Mouse (Mus musculus) B cell, adult 2 months (primary cell): ENCODE data around the gene Cck.
A peak's percentile ranks its signal among the peaks of the same experiment; 100 is the strongest.

Experiments
- DNase-seq, 2 experiments: peaks; one replicate each; pipeline ENCODE4 v3.0.0; 2022

The Cck gene

DNA sequence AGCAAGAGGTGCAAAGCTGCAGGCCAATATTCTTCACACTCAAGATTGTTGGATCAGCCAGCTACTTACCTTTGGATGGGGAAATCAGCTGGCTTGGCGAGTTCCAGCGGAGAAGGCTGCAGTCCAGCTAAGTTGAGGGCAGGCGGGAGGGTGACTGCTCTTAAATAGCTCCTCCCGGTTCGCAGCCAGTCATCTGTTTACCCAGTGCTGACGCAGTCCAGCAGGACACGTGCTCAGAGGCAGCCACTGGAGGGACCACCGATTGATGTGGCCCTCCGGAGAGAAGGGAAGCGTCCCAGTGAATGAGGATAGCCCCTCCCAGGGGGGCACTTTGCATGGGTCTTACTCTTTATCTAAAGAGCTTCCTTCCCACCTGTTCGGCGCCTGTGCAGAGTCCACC is at the start of gene Cck:
Gene Cck (minus strand): TSS at position 166 of the 400 bp plus-strand sequence.
- DNase-seq: no peak

DNA sequence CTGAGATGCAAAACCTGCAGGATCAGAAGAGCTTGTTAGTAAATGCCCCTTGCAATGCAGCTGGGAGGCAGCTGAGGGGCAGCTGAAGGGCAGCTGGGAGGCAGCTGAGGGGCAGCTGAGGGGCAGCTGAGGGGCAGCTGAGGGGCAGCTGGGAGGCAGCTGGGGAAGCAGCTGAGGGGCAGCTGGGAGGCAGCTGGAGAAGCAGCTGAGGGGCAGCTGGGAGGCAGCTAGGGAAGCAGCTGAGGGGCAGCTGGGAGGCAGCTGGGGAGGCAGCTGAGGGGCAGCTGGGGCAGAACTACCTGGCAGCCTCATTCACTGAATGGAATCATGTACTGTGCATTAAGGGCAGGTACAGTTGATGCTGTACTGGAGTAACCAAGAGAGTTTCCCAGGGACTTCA is 46.0 kb upstream of the Cck start:
- DNase-seq: no peak

GRCm38 (mm10) chr9:121532626-121533025 is 37.1 kb upstream of the Cck start:
- no peak for DNase-seq

DNA sequence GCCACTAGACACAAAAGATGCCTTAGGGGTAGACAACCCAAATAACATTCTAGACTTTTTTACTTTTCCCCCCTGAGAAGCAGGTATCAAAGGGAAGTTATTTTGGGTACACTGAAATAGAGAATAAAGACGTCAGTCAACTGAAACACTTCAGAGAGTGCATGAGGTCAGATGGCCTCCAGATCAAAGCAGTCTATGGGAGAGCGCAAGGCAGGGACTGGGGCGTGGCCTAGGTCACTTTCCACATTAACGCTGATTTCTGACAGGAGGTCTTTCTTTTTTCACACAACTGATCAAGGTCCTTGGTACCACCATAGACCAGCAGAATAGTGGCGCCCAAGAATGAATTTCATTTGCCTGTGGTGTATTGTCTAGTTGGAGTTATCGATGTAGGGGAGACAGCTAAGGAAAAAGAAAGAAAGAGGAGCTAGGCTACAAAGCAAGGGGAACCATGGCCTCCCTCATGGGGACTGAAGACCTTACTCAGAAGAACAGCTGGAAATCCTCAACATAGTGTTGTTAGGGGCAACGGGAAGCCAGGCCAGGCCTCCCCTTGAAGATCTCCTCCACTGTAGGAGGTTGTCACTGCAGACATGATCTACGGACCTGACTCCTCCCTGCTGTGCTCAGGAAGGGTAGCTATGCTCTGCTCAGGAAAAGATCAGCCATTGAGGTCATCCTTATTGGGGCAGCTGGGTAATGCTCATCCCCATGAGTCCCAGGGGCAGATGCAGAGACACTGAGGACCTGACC is 33.3 kb upstream of the Cck start:
- no peak for DNase-seq

DNA sequence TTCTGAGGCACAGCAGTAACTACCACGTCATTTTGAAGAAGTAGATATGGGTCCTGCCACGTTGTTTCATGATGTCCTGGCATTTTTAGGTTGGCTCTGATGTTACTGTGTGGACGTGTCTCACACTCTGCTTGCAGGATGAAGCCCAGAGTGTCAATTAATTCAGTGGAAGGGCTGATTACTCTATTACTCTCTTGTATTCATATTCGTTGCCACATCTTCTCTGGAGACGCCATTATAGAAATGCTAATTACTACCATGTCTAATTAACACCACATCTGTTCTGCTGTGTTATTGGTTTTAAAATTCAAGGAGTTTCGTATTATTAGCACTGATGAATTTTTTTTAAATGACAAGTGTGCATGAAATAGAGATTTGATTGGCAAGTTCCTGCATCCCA is 30.7 kb upstream of the Cck start:
- no peak for DNase-seq

DNA sequence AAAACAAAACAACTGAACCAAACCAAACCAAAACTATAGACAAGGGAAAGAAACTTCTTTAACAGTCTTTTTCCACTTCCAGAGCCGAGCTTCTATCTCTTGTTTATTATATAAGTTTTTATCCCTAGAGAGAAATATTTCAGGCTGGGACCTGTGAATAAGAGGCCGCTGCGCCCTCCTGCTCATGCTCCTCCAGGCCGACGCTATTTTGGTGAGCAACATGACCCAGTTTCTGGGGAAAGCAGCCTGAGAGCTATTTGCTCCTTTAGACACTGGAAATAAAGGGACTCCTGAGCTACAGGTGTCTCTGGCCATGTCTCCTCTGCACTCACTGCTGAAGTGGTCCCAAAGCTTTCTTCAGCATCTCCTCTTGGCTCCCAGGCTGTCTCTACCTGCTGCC is 24.6 kb upstream of the Cck start:
- no peak for DNase-seq

GRCm38 (mm10) chr9:121514462-121514861 is 19.0 kb upstream of the Cck start:
- DNase-seq: no peak

DNA sequence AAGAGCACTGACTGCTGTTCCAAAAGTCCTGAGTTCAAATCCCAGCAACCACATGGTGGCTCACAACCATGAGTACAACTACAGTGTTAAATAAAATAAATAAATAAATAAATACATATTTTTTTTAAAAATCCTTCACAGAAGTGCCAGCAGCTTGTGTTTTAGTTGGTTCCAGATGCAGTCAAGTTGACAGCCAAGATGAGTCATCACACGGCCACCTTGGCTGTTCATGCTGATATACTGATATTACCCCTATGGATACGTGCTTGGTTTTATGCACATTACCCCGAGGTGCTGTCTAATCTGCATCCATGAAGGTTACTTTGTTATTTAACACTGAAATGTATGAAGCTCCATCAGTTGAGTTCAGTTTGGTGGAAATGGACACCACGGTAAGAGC is 16.4 kb upstream of the Cck start:
- no peak for DNase-seq

GRCm38 (mm10) chr9:121506478-121507180 is 11.1 kb upstream of the Cck start:
- no peak for DNase-seq

DNA sequence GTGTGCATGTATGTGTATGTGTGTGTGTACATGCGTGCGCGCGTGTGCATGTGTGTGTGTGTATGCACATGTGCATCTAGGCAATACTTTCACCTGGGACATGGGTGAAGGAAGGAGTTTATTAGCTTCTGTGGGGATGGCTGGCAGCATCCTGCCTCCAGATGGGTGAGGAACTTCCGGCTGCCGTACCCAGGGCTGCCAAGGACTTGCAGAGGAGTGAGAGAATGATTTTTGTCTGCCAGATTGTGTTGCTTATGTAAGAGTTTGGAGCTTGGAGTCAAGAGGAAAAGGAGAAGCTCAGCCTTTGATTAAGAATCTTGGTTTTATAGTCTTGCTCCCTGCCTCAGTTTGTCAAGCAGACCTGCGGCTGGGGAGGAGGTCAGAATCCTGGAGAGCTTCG is 9.9 kb upstream of the Cck start:
- no peak for DNase-seq

DNA sequence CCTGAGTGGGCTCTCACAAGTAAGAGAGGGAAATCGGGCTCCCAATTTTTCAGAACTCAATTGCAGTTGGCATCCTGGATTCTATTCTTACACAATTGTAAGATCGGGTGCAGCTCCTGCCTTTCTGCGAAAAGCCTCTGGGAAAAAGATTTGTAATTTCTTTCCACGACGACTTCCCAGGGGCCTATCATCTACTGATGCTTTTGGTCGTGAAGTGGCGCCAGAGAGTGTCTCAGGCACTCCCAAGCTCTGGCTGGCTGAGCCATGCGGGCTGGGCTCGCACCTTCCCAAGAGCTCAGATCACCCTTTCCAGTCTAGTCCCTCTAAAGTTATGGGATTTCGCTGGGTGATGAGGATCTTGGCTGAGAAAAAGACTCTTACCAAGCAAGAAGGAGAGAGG is 608 bp upstream of the Cck start:
- DNase-seq: no peak

DNA sequence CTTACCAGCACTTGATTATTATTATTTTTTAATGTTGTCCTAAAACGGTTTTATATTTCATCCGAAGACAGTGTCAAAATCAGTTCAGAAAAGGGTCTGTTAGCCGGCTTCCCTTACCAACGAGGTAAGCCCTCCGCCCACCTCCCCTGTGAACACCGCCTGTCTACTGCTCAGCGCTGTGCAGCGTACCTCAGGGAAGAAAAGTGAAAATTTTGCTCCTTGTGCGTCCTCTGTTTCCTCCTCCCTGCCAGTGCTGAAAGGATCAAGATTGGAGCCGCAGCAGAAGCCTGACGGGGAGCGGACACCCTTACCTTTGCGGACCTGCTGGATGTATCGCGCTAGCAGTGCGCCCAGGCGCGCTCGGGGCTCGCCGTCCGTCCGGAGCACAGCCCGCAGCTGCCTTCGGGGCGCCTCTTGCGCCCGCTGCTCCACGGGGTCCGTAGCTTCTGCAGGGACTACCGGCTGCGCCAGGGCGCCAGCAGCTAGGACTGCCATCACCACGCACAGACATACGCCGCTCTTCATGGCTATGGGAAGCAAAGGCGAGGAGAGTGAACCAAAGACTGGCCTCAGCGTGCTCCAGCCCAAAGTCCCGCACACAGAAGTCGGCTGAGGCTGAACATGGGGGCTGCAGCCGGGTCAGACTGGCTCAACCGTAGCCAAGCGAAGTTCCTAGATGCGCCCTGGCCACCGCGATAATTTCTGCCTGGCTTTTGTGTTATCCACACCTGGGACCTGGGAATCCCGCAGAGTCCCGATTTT is 1.3 kb downstream of the Cck start:
- no peak for DNase-seq

DNA sequence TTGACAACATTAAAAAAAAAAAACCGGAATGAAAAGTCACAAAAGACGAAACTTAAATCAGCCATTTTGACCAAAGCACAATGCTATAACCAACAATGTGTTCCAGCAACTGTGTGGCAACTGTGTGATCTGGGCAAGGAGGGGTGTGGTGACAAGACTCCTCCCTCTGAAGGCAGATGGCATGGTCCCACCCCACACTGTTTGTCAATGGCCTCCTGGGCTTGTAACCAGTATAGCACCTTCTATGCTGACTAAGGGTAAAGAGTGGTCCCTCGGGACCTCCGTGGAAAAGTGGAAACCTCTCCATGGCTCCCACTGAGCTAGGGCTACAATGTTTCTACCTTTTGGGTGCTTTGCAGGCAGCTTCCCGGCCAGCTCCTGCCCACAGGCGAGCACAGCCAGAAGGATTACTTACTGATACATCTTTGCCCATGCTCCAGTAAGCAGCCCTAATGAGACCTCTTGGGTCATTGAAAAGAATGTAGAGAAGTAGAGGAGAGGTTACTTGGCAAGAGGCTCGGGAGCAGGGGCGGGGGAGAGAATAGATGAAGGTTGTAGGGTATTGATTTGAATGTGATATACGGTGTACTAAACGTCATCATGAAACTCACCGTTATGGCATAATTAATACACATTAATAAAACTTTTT is 3.8 kb downstream of the Cck start:
- DNase-seq: no peak

DNA sequence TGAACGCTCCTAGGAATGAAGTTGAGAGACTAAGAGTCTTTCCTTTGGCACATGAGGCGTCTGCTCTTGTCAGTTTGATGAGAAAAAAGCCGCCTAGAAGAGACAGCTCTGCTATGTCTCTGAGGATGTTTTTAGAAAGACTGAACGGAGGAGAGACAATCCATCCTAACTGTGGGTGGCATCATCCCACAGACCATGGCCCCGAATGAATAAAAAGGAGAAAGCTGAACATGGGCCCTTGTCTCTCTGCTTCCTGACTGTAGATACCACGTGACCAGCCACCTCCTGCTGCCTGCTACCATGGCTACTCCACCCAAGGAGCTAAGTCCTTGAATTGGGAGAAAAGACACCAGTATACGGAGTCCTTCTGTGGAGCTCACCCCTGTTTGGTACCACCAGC is 8.3 kb downstream of the Cck start:
- no peak for DNase-seq

GRCm38 (mm10) chr9:121479453-121479852 is 16.0 kb downstream of the Cck start:
- DNase-seq: peak; percentile 47 to 56

DNA sequence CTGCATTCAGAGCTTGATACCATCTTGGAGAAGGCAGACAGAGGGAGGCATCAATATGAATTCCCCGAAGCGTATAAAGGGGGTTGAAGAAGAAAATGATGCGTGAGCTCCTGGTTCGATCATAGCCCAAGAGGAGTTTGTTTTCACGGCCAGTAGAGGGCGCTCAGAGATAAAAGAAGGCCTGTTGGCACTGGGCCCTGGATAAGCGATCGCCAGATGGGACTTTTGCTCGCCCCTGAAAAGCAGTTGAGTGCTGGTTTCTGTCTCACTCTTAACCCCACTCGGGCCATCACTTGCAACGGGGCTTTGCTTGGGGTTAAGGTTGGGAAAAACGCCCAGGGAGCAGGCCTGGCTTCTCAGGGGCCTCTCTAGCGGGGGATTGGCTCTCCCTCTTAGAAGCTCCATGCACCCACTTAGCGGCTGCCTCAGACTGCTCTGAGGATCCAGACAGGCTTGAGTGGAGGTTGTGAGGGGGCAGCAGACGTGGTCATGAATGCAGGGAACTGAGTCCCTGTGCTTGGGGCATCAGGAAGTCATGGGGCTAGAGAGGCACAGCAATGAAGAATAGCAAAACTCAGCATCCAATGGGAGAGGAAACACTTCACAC is 18.1 kb downstream of the Cck start:
- peak; percentile 61 to 63 for DNase-seq

DNA sequence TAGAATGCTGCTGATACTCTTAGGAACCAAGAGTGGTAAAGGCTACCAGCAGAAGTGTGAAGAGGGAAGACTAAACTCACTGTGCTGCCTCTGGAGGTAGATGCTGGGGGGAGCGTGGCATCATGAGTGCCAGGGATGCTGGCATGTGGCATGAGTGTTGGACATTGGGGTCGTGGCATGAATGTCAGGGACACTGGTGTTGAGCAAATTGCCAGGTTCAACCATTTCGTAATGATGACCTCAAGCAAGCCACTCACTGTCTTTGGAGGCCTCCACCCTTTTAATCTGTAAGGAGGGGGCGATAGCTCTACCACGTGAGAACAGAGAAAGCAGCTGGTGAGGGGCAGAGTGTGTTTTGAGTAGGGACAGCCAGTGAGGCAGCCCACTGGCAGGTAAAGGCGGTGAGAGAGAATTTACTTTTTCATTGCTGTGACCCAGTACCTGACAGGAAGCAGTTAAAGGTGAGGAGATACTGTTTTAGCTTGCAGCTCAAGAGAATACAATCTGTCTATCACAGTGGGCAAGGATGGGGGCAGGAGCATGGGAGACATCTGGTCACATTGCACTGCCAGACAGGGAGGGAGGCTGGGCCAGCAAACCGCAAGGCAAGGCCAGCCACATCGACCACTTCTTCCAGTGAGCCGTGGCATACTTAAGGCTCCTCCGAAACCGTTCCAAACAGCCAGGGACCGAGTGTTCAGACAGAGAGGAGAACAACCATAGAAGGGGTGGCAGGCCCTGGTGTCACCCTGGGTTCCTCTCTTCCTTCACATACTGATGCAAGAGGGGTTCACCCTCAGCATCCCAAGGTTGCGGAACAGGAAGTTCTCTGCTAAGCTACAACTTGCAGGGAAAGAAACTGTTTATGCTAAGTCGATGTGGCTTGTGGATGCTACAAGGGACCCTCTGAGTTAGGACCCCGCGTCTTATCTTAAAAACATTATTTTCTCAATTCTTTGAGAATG is 19.7 kb downstream of the Cck start:
- DNase-seq: no peak

DNA sequence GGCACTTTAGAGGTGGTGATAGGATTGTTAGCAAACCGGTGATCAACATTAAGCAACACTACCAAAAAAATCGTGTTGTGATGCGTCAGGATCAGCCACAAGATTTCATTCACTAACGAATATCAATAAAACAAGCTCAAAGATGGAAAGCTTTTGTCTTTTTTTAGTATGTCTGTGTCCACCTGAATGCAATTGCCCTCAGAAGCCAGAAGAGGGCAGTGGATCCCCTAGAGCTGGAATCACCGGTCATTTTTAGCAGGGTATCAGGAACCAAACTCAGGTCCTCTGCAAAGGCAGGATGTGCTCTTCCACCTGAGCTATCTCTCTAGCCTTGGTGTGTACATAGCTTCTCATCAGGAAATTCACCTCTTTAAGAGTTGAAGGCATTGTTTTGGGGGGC is 20.7 kb downstream of the Cck start:
- DNase-seq: no peak

DNA sequence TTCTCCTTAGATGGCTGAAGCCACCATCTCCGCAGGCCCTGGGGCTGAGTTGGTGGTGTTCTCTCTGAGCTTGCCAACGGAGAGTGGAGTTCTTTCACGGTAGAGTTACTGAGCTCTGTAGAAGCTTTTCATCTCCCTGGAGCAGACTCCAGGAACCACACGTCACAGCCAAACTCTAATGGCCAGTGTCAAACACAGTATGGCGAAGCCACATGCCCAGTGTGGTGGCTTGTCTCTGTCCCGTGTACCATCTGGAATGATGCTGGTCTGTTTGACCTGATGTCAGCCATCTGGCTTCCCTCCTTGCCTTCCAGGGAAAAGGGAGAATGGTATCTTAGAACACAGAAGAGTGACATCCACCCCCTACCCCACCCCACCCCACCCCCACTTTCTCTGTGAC is 25.8 kb downstream of the Cck start:
- no peak for DNase-seq

DNA sequence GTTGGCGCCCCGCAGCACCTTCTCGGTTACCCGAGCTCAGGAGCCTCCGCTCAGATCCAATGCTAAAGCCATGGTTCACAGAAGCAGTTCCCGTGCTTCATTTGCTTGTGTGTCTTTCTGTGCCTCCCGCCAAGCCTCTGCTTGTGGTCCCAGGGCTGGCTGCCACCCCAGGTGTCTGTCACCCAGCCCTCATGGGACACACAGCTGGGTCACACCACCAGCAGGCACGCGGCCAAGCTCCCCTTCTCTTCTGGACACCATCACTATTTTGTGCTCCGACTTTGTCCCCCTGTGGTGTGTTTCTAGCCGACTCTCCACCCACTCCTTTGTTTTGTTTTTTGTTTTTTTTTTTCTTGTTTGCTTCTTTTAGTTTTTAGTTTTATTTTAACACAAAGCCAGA is 28.0 kb downstream of the Cck start:
- no peak for DNase-seq

DNA sequence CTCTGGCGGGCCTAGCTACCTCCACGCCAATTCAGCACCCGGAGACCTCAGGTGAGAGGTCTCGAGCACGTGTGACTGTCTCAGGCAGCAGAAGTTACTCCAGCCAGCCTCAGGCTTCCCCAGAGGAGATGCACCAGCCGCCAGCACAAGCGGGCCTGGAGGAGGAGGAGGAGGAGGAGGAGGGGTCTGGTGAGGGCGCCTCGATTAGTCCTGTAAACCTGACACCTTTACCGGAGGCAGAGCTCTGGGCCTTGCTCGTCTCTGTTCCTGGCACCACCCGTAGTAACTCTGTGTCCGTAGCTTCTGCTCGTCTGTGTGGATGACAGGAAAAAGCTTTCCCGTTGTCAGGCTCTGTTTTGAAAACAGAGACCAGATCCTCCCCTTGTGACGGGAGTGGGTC is 35.0 kb downstream of the Cck start:
- no peak for DNase-seq

GRCm38 (mm10) chr9:121459950-121460349 is 35.5 kb downstream of the Cck start:
- DNase-seq: no peak
